Mouse (Mus musculus): ENCODE results near the gene Chga.

Gene Chga

DNA sequence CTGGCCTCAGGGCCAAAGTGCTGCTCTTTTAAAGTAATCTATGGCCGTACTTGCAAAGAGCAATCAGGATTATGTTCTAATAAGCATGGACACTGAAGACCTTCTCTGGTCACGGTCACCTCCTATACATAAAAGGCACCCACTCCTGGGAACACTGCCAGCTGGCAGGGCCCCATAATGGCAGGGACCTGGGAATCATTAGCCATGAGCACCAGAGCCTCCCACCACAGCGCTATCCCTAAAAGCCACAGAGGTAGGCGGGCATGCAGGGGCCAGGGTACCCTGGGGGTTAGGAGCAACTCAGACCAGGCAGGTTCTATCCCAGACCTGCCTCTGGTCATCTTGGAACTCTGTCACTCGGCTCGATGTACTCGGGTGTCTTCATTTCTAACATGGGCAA lies 45.0 kb downstream of the Chga start:
- no peak for DNase-seq (ENCODE audit: low spot score)

DNA sequence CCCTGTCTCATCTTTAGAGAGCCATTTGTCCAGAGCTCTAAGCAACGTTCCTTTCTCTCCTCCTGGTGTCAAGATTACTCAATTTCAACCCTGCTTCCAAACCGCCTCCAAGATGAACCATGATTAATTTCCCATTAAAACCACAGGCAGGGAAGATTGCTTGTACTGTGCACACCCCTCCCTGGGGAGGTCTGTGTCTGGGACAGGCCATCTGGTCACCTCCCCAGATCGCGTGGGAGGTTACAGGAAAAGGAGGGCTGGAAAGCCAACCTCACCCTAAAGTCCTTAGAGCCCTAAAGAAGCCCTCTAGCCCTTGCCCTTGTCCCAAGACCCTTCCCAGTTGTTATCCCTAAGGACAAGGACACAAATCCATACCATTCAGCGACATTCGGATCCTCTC lies 45.6 kb downstream of the Chga start:
- no peak for DNase-seq (ENCODE audit: low spot score)

DNA sequence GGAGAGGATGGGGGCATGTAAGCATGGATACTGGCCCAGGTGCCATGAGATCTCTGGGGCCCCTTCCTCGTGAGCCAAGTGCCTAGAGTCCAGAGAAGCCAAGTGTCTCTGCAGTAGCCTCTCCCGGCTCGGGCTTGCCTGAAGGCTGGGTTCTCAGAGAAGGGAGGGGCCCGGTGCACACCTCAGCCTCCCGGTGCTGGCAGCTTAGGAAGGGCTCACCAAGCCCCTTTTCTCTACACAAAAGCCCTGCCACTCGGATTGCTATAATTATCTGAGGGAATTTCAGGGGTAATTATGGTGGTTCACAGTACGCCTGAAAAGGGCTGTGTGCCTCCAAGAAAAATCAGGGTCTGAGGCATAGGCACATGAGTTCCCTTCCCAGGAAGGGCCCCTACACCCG lies 47.1 kb downstream of the Chga start:
- DNase-seq (ENCODE audit: low spot score), result no peak

DNA sequence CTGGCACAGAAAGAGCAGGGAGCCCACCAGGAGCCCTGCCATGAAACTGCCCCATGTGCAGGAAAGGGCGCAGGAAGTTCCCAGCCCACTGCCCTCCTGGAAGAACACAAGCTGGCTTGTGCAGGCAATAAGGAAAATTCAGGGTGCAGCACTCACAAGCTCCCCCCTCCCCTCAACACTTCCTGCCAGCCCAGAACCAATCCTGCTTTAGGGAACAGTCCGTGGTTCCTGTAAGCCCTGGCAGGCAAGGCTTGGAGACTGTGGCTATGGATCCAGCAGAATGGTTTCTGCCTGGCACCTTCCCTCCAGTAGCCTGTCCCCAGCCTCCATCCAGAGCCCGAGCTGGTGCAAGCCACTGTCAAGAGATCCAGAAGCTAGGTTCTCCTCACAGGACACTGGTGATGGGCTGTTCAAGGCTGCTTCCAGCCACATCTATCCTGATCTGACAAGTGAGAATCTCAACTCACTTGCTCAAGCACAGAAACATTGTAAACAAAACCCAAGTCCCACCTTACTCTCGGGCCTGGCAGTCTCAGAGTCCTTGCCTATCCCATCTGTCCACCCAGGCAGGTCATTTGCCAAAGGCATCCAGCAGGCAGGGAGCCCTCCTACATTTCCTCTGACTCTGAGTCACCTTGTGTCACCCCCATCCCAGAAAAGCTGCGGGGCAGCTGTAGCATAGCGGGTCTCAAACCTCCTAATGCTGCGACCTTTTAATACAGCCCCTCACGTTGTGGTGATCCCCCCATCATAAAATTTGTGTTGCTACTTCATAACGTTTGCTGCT lies 47.7 kb downstream of the Chga start:
- no peak for DNase-seq (ENCODE audit: low spot score)

DNA sequence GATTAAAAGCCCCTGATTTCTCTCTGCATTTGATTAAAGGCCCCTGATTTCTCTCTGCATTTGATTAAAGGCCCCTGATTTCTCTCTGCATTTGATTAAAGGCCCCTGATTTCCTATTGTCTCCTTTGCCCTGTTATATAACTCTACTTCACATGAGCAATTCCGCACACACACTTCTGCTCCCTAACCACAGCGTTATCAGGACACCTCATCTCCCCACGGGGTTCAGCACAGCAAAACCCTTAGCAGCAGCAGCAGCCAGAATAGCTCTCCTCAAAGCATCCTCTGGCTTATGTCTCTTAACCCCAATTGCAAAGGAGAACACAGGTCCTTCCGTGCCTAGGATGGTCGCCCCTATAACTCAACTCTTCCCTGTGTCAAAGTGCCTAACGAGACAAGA lies 50.8 kb downstream of the Chga start:
- no peak for DNase-seq (ENCODE audit: low spot score)

DNA sequence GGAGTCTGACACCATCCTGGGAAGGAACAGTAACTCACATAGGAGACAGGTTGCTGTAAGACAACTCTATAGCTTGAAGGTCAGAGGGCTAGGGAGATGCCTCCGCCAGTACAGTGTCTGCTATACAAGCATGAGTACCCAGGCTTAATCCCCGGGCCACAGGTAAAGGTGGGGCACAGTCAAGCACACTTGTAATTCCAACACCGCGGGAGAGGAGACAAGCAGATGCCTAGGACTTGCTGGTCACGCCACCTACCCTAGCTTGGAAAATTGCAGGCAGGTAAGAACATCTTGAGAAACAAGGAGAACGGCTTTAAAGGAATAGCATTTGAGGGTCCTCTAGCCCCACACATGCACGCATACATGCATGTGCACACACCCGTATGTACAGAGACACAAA lies 52.3 kb downstream of the Chga start:
- no peak for DNase-seq (ENCODE audit: low spot score)

DNA sequence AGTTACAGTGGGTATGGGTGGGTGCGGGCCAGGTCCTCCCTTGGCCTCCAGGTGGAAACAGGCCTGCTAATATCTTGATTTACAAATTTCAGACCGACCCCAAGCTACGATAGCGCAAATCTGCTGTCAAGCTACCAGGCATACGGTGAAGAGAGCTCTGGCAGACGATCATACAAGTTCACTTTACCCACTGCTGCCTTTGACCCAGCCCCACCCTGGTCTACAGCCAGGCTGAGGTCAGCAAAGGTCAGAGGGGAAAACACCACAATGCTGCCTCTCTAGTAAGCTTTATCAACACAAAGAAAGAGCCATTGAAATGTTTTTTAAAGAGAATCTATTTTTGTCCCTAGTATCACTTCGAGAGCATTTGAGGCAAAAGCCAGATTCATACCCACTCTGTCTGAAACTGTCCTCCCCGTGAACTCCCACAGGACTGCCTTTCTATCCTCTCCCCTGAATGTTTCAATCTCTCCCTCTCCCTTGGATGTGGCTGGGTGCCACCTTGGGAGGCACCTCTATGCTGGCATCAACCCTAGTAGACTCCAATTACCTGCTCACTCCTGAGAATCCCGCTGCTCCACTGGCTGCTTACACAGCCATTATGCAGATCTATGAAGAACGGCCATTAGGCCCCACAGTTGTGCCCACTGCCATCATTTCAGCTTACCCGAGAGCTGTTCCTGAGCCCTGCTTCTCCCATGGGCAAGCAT lies 53.2 kb downstream of the Chga start:
- no peak for DNase-seq (ENCODE audit: low spot score)

DNA sequence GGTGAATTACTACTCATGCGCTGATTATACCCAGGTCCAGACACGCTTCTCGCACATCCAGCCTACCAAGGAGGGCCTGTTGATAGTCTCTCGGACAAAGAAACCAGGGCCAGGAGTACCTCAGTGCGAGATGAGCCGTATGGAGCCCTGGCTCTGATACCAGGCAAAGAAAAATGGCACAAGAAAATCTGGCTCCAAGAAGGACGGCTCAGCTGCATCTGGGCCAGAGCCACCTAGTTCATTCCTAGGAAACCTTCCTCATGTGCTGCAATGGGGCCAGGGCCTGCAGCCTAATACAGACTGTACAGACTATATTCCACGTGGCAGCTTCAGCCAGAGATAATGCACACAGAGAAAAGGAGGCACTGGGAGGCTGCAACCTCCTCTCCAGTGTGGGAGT lies 56.2 kb downstream of the Chga start:
- no peak for DNase-seq (ENCODE audit: low spot score)

DNA sequence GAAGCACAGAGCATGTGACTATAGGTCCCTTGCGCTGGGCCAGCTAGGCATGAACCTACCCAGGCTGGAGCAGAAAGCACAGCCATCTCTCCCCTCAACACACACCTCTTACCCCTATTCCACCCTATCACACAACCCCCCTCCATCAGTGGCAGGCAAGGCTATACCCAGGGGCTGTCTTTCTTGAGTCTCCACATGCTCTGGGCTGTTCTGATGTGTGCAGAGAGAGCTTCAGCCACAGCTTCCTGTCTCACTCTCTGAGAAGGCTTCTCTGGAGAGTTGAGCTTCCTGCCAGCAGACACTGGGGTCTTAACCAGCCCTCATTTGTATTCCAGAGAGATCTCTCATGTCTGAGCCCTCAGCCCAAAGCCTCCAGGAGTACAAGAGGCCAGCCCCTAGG lies 57.7 kb downstream of the Chga start:
- DNase-seq (ENCODE audit: low spot score), result no peak

DNA sequence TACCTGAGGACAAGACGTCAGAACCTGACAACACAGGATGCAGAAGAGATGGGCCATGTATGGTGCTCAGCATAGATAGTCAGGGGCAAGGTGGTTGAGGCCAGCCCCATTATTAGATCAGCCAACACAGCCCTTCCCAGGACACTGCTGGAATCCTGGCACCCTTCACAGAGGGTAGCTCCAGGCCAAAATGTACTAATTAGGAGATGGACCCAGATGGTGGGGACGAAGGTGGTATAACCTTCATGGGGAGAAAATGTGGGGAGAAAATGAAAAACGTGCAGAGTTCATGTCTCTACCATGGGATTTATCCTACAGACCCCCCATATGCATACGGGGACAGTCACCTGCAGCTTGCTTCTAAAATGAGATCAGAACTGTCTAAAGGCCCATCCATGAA lies 58.6 kb downstream of the Chga start:
- no peak for DNase-seq (ENCODE audit: low spot score)
